Mouse (Mus musculus) lung, postnatal 14 days (tissue): ENCODE measurements at regions not wholly inside any gene's neighbourhood (a gene's known extent, or its start where the extent isn't known, plus 50 kb on each side); places are given as distances from the start of the nearest gene placed in this dataset.

ENCODE experiments used
- DNase-seq: peaks from one replicate; pipeline ENCODE4 v3.0.0; 2021

- DNase-seq = no peak
Observed at GRCm38 (mm10) chr2:172613891-172614391, 64.5 kb downstream of the Tfap2c start.

GRCm38 (mm10) chr2:172615148-172615547 lies 65.8 kb downstream of the Tfap2c start:
- no peak for DNase-seq

- DNase-seq = no peak
Observed at GRCm38 (mm10) chr2:172615582-172615981, 66.2 kb downstream of the Tfap2c start.

GRCm38 (mm10) chr2:172619168-172619567 lies 69.8 kb downstream of the Tfap2c start:
- no peak for DNase-seq

- no peak for DNase-seq
Observed at GRCm38 (mm10) chr2:172620001-172620400, 70.6 kb downstream of the Tfap2c start.

GRCm38 (mm10) chr2:172623707-172624106 lies 74.3 kb downstream of the Tfap2c start:
- DNase-seq = no peak

GRCm38 (mm10) chr2:172627353-172628306 lies 78.2 kb downstream of the Tfap2c start:
- DNase-seq = no peak

GRCm38 (mm10) chr2:172630333-172630732 lies 80.9 kb downstream of the Tfap2c start:
- DNase-seq = no peak

- no peak for DNase-seq
Observed at GRCm38 (mm10) chr2:172642616-172643015, 93.2 kb downstream of the Tfap2c start.

- DNase-seq = peak; percentile 4
Observed at GRCm38 (mm10) chr2:172643860-172644259, 94.5 kb downstream of the Tfap2c start.

GRCm38 (mm10) chr2:172644451-172644850 lies 95.1 kb downstream of the Tfap2c start:
- no peak for DNase-seq

GRCm38 (mm10) chr2:172648072-172648471 lies 98.7 kb downstream of the Tfap2c start:
- DNase-seq = no peak

- DNase-seq = no peak
Observed at GRCm38 (mm10) chr2:172660479-172660878, 111.1 kb downstream of the Tfap2c start.

GRCm38 (mm10) chr2:172660916-172661315 lies 111.5 kb downstream of the Tfap2c start:
- DNase-seq = no peak

- no peak for DNase-seq
Observed at GRCm38 (mm10) chr2:172661418-172661980, 112.1 kb downstream of the Tfap2c start.

- no peak for DNase-seq
Observed at GRCm38 (mm10) chr2:172662165-172662564, 112.8 kb downstream of the Tfap2c start.

- no peak for DNase-seq
Observed at GRCm38 (mm10) chr2:172663681-172664080, 114.3 kb downstream of the Tfap2c start.

GRCm38 (mm10) chr2:172673081-172673480 lies 123.7 kb downstream of the Tfap2c start:
- DNase-seq = no peak

- no peak for DNase-seq
Observed at GRCm38 (mm10) chr2:172674641-172675040, 125.2 kb downstream of the Tfap2c start.

GRCm38 (mm10) chr2:172675081-172675480 lies 125.7 kb downstream of the Tfap2c start:
- no peak for DNase-seq

GRCm38 (mm10) chr2:172690196-172690595 lies 140.8 kb downstream of the Tfap2c start:
- DNase-seq = no peak

GRCm38 (mm10) chr2:172690931-172691651 lies 141.7 kb downstream of the Tfap2c start:
- DNase-seq = no peak

GRCm38 (mm10) chr2:172698961-172699360 lies 149.6 kb downstream of the Tfap2c start:
- DNase-seq = no peak
